Mouse (Mus musculus): ENCODE measurements at regions not wholly inside any gene's neighbourhood (a gene's known extent, or its start where the extent isn't known, plus 50 kb on each side); places are given as distances from the start of the nearest gene placed in this dataset.

DNA sequence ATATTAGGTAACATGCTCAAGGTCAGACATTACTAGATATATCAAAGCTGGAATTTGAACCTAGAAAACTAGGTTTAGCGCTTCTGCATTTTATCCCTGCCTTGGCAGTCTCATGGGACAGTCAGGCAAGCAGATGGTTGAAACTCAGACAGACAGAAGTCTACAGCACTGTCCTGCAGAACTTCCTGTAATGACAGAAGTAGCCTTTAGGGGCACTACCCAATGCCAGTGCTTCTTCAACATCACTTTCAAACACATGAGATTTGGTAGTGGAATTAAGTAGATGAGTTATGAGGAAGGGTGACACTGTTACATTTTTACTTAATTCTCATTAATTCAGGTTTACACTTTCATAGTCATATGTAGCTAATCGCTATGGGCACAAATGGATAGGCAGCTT is 330.9 kb downstream of the Epha4 start:
- no peak overlapping the region for H3K4me3 ChIP-seq (ENCODE audit: low read depth, low read length)
- H3K9me3 ChIP-seq (replicated peaks; ENCODE audit: control insufficient read depth, low read length), result no peaks in the 10 kb centered on the region
- no peak overlapping the region for H3K9ac ChIP-seq (ENCODE audit: low read length)
- WGBS, result 90% methylated on average over 2 of the region's 2 CpGs
- H3K4me2 ChIP-seq (ENCODE audit: low read length), result no peak overlapping the region
- H3K27ac ChIP-seq (ENCODE audit: low read depth, low read length), result no peak overlapping the region
- no peaks in the 10 kb centered on the region for H3K4me1 ChIP-seq (ENCODE audit: control insufficient read depth, insufficient read depth, low read length)
- ATAC-seq (no peak), DNase-seq (ENCODE audit: low spot score) (no peak)
- H3K27me3 ChIP-seq (replicated peaks; ENCODE audit: control insufficient read depth, insufficient read depth, low read length), result no peaks in the 10 kb centered on the region
- H3K36me3 ChIP-seq (ENCODE audit: control insufficient read depth, insufficient read depth, low read length), result no peaks in the 10 kb centered on the region

DNA sequence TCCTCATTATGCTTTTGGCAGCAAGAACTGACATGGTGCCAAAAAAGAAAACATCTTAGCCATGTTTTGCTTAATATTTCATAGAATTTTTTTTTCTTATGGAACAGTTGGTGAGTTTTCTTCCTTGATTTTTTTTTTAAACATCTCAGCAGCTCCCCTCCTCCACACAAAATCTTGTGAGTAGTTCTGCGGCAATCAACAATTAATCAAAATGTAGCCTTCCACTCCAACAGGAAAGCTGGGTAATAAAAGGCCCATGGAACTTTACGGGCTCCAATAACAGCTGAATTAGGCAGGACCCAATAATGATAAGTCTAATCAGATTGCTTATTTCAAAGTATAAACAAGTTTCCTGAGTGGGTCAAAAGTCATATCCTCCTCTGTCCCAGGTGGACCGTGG is 324.7 kb downstream of the Epha4 start:
- Histone ChIP-seq H3K4me1 (ENCODE audit: control insufficient read depth, insufficient read depth, low read length) (no peaks in the 10 kb centered on the region), H3K4me2 (ENCODE audit: low read length) (no peak overlapping the region), H3K36me3 (ENCODE audit: control insufficient read depth, insufficient read depth, low read length) (no peaks in the 10 kb centered on the region), H3K27ac (ENCODE audit: low read depth, low read length) (no peak overlapping the region), H3K4me3 (ENCODE audit: low read depth, low read length) (no peak overlapping the region), H3K9me3 (replicated peaks; ENCODE audit: control insufficient read depth, low read length) (no peaks in the 10 kb centered on the region), H3K27me3 (replicated peaks; ENCODE audit: control insufficient read depth, insufficient read depth, low read length) (no peaks in the 10 kb centered on the region), H3K9ac (ENCODE audit: low read length) (no peak overlapping the region)
- 81% methylated on average over 3 of the region's 3 CpGs for WGBS
- ATAC-seq (no peak), DNase-seq (ENCODE audit: low spot score) (peak; percentile 46)

DNA sequence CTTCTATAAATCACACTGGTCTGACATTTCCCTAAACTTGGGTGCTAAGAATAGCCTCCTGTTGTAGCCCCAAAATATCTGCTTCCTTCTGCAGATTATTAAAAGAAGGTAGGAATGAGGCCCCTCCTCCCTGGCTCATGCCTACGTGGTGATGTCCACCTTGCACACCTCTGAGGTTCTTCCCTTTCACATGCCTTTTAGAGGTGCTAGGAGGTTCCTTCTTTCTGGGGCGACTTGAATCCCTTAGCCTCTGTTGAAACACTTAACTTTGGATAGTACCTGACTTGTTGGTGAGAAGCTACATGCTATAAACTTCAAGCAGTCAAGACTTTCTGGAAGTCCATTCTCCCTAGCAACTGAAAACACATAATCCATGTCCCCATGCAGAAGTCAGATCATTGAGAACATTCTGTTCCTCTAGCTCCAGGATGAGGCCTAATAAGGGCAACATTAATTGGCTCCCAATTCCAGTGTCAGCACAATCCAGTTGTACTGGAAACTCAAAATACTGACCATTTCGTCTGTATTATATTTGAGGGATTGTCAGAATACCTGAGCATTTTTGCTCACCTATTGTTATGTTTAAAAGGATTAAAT is 313.5 kb downstream of the Epha4 start:
- ATAC-seq (no peak), DNase-seq (ENCODE audit: low spot score) (no peak)
- no peak overlapping the region for H3K9ac ChIP-seq (ENCODE audit: low read length)
- no peak overlapping the region for H3K4me3 ChIP-seq (ENCODE audit: low read depth, low read length)
- H3K36me3 ChIP-seq (ENCODE audit: control insufficient read depth, insufficient read depth, low read length), result no peaks in the 10 kb centered on the region
- WGBS, result 75% methylated on average over 3 of the region's 3 CpGs
- no peak overlapping the region for H3K4me2 ChIP-seq (ENCODE audit: low read length)
- no peaks in the 10 kb centered on the region for H3K4me1 ChIP-seq (ENCODE audit: control insufficient read depth, insufficient read depth, low read length)
- H3K27me3 ChIP-seq (replicated peaks; ENCODE audit: control insufficient read depth, insufficient read depth, low read length), result no peaks in the 10 kb centered on the region
- no peak overlapping the region for H3K27ac ChIP-seq (ENCODE audit: low read depth, low read length)
- no peaks in the 10 kb centered on the region for H3K9me3 ChIP-seq (replicated peaks; ENCODE audit: control insufficient read depth, low read length)

DNA sequence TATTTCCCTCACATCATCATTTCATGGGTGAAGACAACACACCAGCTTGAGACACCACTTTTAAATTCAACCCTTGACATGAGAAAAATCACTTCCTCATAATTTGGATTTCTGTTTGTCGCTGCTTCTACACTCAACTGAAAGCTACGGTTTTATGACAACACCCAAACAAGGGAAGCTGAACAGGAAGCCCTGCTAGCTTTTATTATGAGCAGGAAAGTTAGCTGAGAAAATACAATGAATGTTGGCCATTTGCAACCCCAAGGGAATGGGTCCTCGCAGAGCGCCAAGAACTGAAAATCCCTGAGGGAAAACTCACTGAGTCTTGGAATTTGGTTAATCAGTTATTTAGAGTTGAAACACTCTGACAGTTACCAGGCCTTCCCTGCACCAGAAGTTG is 311.9 kb downstream of the Epha4 start:
- Histone ChIP-seq H3K27me3 (replicated peaks; ENCODE audit: control insufficient read depth, insufficient read depth, low read length) (no peaks in the 10 kb centered on the region), H3K27ac (ENCODE audit: low read depth, low read length) (no peak overlapping the region), H3K4me1 (ENCODE audit: control insufficient read depth, insufficient read depth, low read length) (no peaks in the 10 kb centered on the region), H3K9ac (ENCODE audit: low read length) (no peak overlapping the region), H3K4me3 (ENCODE audit: low read depth, low read length) (no peak overlapping the region), H3K36me3 (ENCODE audit: control insufficient read depth, insufficient read depth, low read length) (no peaks in the 10 kb centered on the region), H3K9me3 (replicated peaks; ENCODE audit: control insufficient read depth, low read length) (no peaks in the 10 kb centered on the region), H3K4me2 (ENCODE audit: low read length) (no peak overlapping the region)
- ATAC-seq (no peak), DNase-seq (ENCODE audit: low spot score) (no peak)
- 92% methylated on average over 4 of the region's 4 CpGs for WGBS

DNA sequence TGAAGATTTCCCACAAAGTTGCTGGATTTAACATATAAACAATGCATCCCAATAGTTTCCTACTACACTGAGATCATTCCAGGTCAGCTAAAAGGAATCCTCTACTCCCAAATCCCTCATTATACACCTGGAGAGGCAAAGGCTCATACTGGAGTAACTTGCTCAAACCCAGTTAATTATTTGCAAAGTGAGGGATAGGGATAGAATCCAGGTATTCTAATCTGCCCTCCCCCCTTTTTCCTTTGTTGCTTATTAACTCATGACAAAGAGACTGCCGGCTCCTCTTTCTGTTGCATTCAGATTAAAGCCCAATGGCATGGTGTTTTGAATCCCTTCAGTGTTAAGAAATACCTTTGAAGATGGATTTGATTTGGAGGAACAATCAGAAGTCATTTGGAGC is 308.4 kb downstream of the Epha4 start:
- no peaks in the 10 kb centered on the region for H3K9me3 ChIP-seq (replicated peaks; ENCODE audit: control insufficient read depth, low read length)
- H3K27ac ChIP-seq (ENCODE audit: low read depth, low read length), result no peak overlapping the region
- H3K9ac ChIP-seq (ENCODE audit: low read length), result no peak overlapping the region
- H3K4me2 ChIP-seq (ENCODE audit: low read length), result no peak overlapping the region
- no peaks in the 10 kb centered on the region for H3K4me1 ChIP-seq (ENCODE audit: control insufficient read depth, insufficient read depth, low read length)
- WGBS, result 26% methylated on average over 1 of the region's 1 CpGs
- no peaks in the 10 kb centered on the region for H3K27me3 ChIP-seq (replicated peaks; ENCODE audit: control insufficient read depth, insufficient read depth, low read length)
- no peak for ATAC-seq
- DNase-seq (ENCODE audit: low spot score), result no peak
- no peak overlapping the region for H3K4me3 ChIP-seq (ENCODE audit: low read depth, low read length)
- H3K36me3 ChIP-seq (ENCODE audit: control insufficient read depth, insufficient read depth, low read length), result no peaks in the 10 kb centered on the region

DNA sequence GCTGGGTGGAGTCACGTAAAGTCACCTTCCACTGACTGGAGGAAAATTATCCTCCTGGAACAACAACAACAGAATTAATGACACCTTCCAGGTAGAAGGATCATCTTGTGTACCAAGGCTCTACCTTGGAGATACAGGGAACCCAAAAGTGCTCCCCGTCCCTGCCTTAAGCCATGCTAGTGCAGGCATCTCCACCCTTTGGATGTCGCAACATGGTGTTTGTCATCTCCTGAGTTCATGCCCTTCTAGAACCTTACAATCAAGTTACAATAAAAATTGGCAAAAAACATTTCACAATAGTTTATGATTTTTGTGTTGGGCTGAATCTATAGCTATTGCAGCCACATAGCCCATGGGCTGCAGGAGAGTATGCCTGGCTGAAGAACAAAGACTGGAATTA is 305.5 kb downstream of the Epha4 start:
- Histone ChIP-seq H3K9ac (ENCODE audit: low read length) (no peak overlapping the region), H3K9me3 (replicated peaks; ENCODE audit: control insufficient read depth, low read length) (no peaks in the 10 kb centered on the region), H3K4me3 (ENCODE audit: low read depth, low read length) (no peak overlapping the region), H3K4me2 (ENCODE audit: low read length) (no peak overlapping the region), H3K36me3 (ENCODE audit: control insufficient read depth, insufficient read depth, low read length) (no peaks in the 10 kb centered on the region), H3K4me1 (ENCODE audit: control insufficient read depth, insufficient read depth, low read length) (no peaks in the 10 kb centered on the region), H3K27me3 (replicated peaks; ENCODE audit: control insufficient read depth, insufficient read depth, low read length) (no peaks in the 10 kb centered on the region), H3K27ac (ENCODE audit: low read depth, low read length) (no peak overlapping the region)
- ATAC-seq, result no peak
- 92% methylated on average over 3 of the region's 3 CpGs for WGBS
- DNase-seq (ENCODE audit: low spot score), result no peak

DNA sequence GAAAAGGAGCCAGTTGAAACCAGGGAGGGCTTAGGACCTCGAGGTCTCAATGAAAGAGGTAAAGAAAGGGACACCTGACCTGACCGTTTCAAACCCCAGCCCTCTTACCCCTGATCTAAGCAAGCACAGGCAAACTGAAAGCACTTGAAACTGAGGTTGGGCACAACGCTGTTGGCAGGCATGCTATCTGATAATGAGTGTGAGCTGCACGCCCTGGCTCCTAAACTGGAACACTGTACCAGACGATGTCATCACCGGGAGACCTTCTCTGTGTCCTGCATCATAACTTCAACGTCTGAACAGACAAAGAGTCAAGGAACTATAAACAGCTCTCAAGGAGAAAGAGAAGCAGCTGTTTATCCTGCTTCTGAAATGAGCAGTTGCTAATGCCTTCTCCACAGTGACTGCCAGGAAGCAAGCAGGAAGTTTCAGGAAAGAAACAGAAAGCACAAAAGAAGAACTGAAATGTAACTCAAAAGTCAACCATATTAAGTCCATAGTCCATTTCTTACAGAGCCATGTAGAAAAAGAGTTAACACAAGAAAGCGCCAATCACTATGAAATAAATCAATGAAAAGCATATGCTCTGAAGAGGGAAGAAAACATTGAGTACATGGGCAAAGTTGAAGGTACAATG is 301.3 kb downstream of the Epha4 start:
- DNase-seq (ENCODE audit: low spot score), result peak; percentile 33
- no peak for ATAC-seq
- whole genome bisulfite sequencing, result 46% methylated on average over 8 of the region's 8 CpGs
- Histone ChIP-seq H3K4me1 (ENCODE audit: control insufficient read depth, insufficient read depth, low read length) (no peaks in the 10 kb centered on the region), H3K27ac (ENCODE audit: low read depth, low read length) (no peak overlapping the region), H3K27me3 (replicated peaks; ENCODE audit: control insufficient read depth, insufficient read depth, low read length) (no peaks in the 10 kb centered on the region), H3K4me3 (ENCODE audit: low read depth, low read length) (no peak overlapping the region), H3K4me2 (ENCODE audit: low read length) (no peak overlapping the region), H3K9me3 (replicated peaks; ENCODE audit: control insufficient read depth, low read length) (no peaks in the 10 kb centered on the region), H3K9ac (ENCODE audit: low read length) (no peak overlapping the region), H3K36me3 (ENCODE audit: control insufficient read depth, insufficient read depth, low read length) (no peaks in the 10 kb centered on the region)

DNA sequence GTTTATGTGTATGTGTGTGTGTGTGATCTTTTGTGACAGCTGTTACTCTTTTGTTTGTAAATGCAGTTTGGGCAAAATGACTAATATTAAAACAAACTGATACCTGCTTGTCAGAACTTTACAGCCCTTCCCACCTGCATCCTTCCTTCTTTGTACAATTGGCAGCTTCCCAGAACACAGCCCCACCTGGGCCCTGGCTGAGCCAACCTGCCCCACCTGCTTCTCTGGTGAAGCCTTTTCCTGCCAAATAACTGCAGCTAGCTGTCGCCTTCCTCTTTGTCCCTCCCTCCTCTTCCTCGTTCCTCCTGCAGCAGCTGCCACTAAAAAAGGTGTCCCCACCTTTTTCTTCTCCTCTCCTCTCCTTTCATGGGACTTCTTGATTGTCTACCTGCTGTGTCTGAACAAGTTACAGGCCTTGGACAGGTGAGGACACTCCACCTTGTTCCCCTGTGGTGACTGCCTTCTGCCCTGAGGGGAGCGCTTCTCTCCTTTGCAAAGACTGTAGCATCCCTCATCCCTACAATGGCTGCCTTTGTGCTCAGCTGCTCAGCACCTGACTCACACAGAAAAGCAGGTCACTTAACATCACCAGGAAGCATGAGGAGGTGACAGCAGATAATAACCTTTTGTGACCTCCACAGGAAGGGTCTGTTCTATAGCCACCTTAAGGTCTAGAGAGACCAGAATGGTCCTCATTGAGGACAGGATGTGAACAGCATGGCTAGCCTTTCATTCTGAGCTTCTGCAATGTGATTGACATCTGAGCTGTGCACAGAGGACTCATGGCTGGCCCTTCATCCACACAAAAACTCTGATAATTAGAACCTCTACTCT is 295.2 kb downstream of the Epha4 start:
- Histone ChIP-seq H3K9me3 (replicated peaks; ENCODE audit: control insufficient read depth, low read length) (no peaks in the 10 kb centered on the region), H3K27ac (ENCODE audit: low read depth, low read length) (no peak overlapping the region), H3K9ac (ENCODE audit: low read length) (no peak overlapping the region), H3K4me3 (ENCODE audit: low read depth, low read length) (no peak overlapping the region), H3K36me3 (ENCODE audit: control insufficient read depth, insufficient read depth, low read length) (no peaks in the 10 kb centered on the region), H3K4me2 (ENCODE audit: low read length) (no peak overlapping the region), H3K27me3 (replicated peaks; ENCODE audit: control insufficient read depth, insufficient read depth, low read length) (no peaks in the 10 kb centered on the region), H3K4me1 (ENCODE audit: control insufficient read depth, insufficient read depth, low read length) (no peaks in the 10 kb centered on the region; the same call in 1 of the 2 replicates)
- 62% methylated on average over 3 of the region's 3 CpGs for WGBS
- DNase-seq (ENCODE audit: low spot score) (no peak), ATAC-seq (no peak)

DNA sequence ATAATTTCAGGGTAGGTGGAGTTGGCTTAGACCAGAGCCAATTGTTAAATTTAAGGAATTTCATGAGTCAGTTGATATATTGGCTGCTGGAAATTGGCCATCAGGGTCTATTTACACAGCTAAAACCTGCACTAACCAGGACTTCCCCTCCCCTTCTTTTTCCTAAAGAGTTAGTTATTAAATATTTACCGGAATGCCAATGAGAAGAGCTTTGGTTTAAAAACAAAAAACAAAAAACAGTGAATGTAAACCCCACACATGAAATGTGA is 294.6 kb downstream of the Epha4 start:
- ATAC-seq (no peak), DNase-seq (ENCODE audit: low spot score) (no peak)
- 91% methylated on average over 1 of the region's 1 CpGs for WGBS

More for the DNA sequence above, 294.6 kb downstream of the Epha4 start:
- Histone ChIP-seq H3K36me3 (ENCODE audit: control insufficient read depth, insufficient read depth, low read length) (no peaks in the 10 kb centered on the region), H3K4me1 (ENCODE audit: control insufficient read depth, insufficient read depth, low read length) (no peaks in the 10 kb centered on the region; the same call in 1 of the 2 replicates), H3K27me3 (replicated peaks; ENCODE audit: control insufficient read depth, insufficient read depth, low read length) (no peaks in the 10 kb centered on the region), H3K27ac (ENCODE audit: low read depth, low read length) (no peak overlapping the region), H3K9me3 (replicated peaks; ENCODE audit: control insufficient read depth, low read length) (no peaks in the 10 kb centered on the region), H3K9ac (ENCODE audit: low read length) (no peak overlapping the region), H3K4me3 (ENCODE audit: low read depth, low read length) (no peak overlapping the region), H3K4me2 (ENCODE audit: low read length) (no peak overlapping the region)
